In genomic region chr11:98776843-98777590, GRCm38 (mm10) we compare ENCODE assay signal across 8 mouse cellular contexts. TPM values are rescaled to one million over a fixed set of nuclear protein-coding genes. Genes with fewer than 3 reads are reported as not detected.
DNase-seq lines count a peak whose midpoint lies in the region; ATAC-seq lines count a peak whose summit lies in the region.

No protein-coding gene starts in this region.

- DNase-seq in MEL-GATA-1-ER (ENCODE audit: extremely low read depth, low read depth): peak; percentile 46
- peak; percentile 77 for DNase-seq in embryo, embryonic 10.5 days (ENCODE audit: low spot score)
- peak; percentile 78 for DNase-seq in heart, embryonic 10.5 days (ENCODE audit: low spot score)
- DNase-seq in lung, postnatal 10 days: peak; percentile 84
- peak; percentile 62 for DNase-seq in testis, postnatal 14 days (ENCODE audit: low spot score)
- no peak for DNase-seq in thymus, postnatal 36 days

- peak overlapping the region; percentile 29; the same call in 1 of the 2 replicates for H3K4me3 ChIP-seq in heart, embryonic 10.5 days
- no peak overlapping the region for H3K4me3 ChIP-seq in kidney, embryonic 14.5 days (ENCODE audit: low read length)

- peak overlapping the region; percentile 91 for H3K27ac ChIP-seq in heart, embryonic 10.5 days
- H3K27ac ChIP-seq in kidney, embryonic 14.5 days (ENCODE audit: low read depth, low read length): peak overlapping the region; percentile 94

- peaks cover 77% of the 10 kb centered on the region for H3K4me1 ChIP-seq in heart, embryonic 10.5 days
- peaks cover 61% of the 10 kb centered on the region for H3K4me1 ChIP-seq in kidney, embryonic 14.5 days (ENCODE audit: control insufficient read depth, insufficient read depth, low read length)

- H3K4me2 ChIP-seq in kidney, embryonic 14.5 days (replicated peaks; ENCODE audit: low read depth, low read length): peak overlapping the region; percentile 15

- ATAC-seq in kidney, embryonic 14.5 days (ENCODE audit: low FRiP score, low TSS enrichment): peak; percentile 23
- no peak for ATAC-seq in inflammation-experienced regulatory T-cells, adult 6 months

- no peaks in the 10 kb centered on the region for H3K36me3 ChIP-seq in heart, embryonic 10.5 days
- H3K36me3 ChIP-seq in kidney, embryonic 14.5 days (ENCODE audit: control insufficient read depth, insufficient read depth, low read length): no peaks in the 10 kb centered on the region

- no peaks in the 10 kb centered on the region for H3K9me3 ChIP-seq in heart, embryonic 10.5 days
- H3K9me3 ChIP-seq in kidney, embryonic 14.5 days (ENCODE audit: control insufficient read depth, low read length): no peaks in the 10 kb centered on the region

- 10% methylated on average over 9 of the region's 9 CpGs for WGBS in heart, embryonic 10.5 days
- 7% methylated on average over 9 of the region's 9 CpGs for WGBS in kidney, embryonic 14.5 days

- peak overlapping the region; percentile 45; the same call in 1 of the 2 replicates for H3K9ac ChIP-seq in kidney, embryonic 14.5 days (ENCODE audit: low read depth, low read length)

- H3K27me3 ChIP-seq in heart, embryonic 10.5 days (ENCODE audit: insufficient read depth, poor library complexity, severe bottlenecking): no peaks in the 10 kb centered on the region
- H3K27me3 ChIP-seq in kidney, embryonic 14.5 days (ENCODE audit: control insufficient read depth, insufficient read depth, low read length): no peaks in the 10 kb centered on the region

RNA-seq across cellular contexts. Expression of gene Nr1d1, which starts 1.9 kb away (rescaled TPM):
- polyA plus RNA-seq in heart, embryonic 10.5 days (2016; fragmentation: Nextera tagmentation; extraction: Ambion mirVana): 3.6 and 5.9 TPM in 2 replicates
- polyA plus RNA-seq in kidney, embryonic 14.5 days (2014; fragmentation: Nextera tagmentation; extraction: Ambion mirVana): 1.6 and 2.6 TPM in 2 replicates
- 1 to 10 TPM; 6.5 to 8.4 (median 7.3) TPM for polyA plus RNA-seq in inflammation-experienced regulatory T-cells, adult 6 months (2017; shearing (Covaris generic))

RNA-seq across cellular contexts. Expression of gene Msl1, which starts 18.3 kb away (rescaled TPM):
- 14.0 and 21.6 TPM in 2 replicates for polyA plus RNA-seq in heart, embryonic 10.5 days (2016; fragmentation: Nextera tagmentation; extraction: Ambion mirVana)
- 21.6 and 33.7 TPM in 2 replicates for polyA plus RNA-seq in kidney, embryonic 14.5 days (2014; fragmentation: Nextera tagmentation; extraction: Ambion mirVana)
- 10 to 100 TPM; 16.7 to 26.3 (median 20.4) TPM for polyA plus RNA-seq in inflammation-experienced regulatory T-cells, adult 6 months (2017; shearing (Covaris generic))

RNA-seq across cellular contexts. Expression of gene Casc3, which starts 27.7 kb away (rescaled TPM):
- polyA plus RNA-seq in heart, embryonic 10.5 days (2016; fragmentation: Nextera tagmentation; extraction: Ambion mirVana): 29.5 and 37.2 TPM in 2 replicates
- polyA plus RNA-seq in kidney, embryonic 14.5 days (2014; fragmentation: Nextera tagmentation; extraction: Ambion mirVana): 28.1 and 43.1 TPM in 2 replicates
- 10 to 100 TPM in 2 of 3 experiments, 1 to 10 TPM in 1; 8.7 to 14.8 (median 11.6) TPM for polyA plus RNA-seq in inflammation-experienced regulatory T-cells, adult 6 months (2017; shearing (Covaris generic))

RNA-seq across cellular contexts. Expression of gene Thra, which starts 36.6 kb away (rescaled TPM):
- polyA plus RNA-seq in heart, embryonic 10.5 days (2016; fragmentation: Nextera tagmentation; extraction: Ambion mirVana): 19.2 and 23.2 TPM in 2 replicates
- polyA plus RNA-seq in kidney, embryonic 14.5 days (2014; fragmentation: Nextera tagmentation; extraction: Ambion mirVana): 28.0 and 31.8 TPM in 2 replicates
- 1 to 10 TPM; 1.3 to 6.3 (median 5.2) TPM for polyA plus RNA-seq in inflammation-experienced regulatory T-cells, adult 6 months (2017; shearing (Covaris generic))

RNA-seq across cellular contexts. Expression of gene Med24, which starts 47.8 kb away (rescaled TPM):
- polyA plus RNA-seq in heart, embryonic 10.5 days (2016; fragmentation: Nextera tagmentation; extraction: Ambion mirVana): 54.6 and 56.5 TPM in 2 replicates
- polyA plus RNA-seq in kidney, embryonic 14.5 days (2014; fragmentation: Nextera tagmentation; extraction: Ambion mirVana): 39.5 and 59.1 TPM in 2 replicates
- 10 to 100 TPM; 23.8 to 32.5 (median 28.3) TPM for polyA plus RNA-seq in inflammation-experienced regulatory T-cells, adult 6 months (2017; shearing (Covaris generic))

Comparison
In these comparisons a context has a peak if more than half of its experiments do, and no peak if none do; other contexts are left out.
1. DNase-seq: peak in MEL-GATA-1-ER (single experiment), embryo, embryonic 10.5 days (single experiment), heart, embryonic 10.5 days (single experiment), lung, postnatal 10 days (single experiment) and testis, postnatal 14 days (single experiment); none in thymus, postnatal 36 days (0 of 2).